Mouse (Mus musculus): Measurements from ENCODE around the gene Adora2a.
"Not testable (repeated sequence)": the region's sequence is repeated elsewhere in the genome, so short reads cannot be mapped to it uniquely, and the experiment has no call there.

Adora2a gene

DNA sequence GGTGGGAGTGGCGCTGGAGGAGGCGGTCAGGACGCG, at the start of gene Adora2a:
Gene Adora2a, plus strand, starts transcription at position 6 of the 36 bp plus-strand sequence.
- no peak for DNase-seq (ENCODE audit: low spot score)

DNA sequence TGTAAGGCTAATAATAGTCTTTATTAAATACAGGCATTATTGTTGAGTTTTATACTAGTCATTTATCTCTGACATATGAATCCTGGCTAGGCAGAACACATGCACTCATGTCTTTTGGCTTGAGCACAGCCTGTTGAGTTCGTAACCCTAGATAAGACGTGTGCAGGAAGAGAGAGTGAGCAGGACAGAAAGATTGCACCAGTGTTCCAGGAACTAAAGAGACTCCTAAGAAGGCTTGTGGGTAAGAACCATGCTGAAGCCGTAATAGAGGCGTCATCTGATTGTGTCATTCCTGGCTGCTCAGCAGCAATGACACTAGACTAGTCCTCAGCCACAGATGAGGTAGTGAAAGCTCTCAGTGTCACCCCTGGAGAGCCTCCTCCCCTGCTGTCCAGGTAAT, 43.7 kb upstream of the Adora2a start:
- no peak for DNase-seq (ENCODE audit: low spot score)

DNA sequence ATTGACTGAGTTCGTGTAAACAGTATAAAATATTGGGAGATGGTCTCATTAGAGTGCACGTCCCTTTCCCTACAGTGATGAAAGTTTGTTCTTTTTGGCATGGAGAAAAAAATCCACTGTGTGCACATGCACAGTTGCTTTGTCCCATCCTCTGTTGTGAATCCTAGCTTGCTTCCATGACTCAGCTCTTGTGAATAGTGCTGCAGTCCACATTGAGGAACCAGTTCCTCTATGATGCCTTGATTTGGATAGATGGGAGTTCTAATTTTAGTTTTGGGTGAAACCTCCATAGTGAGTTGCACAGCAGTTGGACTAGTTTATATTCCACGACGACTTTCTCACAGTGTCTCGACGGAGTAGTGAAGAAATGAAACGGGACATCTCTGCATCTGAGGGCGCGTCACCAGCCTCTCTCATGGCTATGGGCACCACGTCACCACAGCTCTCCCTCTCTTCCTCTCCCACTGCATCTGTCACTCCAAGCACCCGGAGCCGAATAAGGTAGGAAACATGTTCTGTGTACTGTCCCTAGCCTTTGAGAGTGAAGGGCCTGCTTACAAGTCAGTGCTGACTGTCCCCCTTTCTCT, 40.2 kb upstream of the Adora2a start:
- no peak for DNase-seq (ENCODE audit: low spot score)

DNA sequence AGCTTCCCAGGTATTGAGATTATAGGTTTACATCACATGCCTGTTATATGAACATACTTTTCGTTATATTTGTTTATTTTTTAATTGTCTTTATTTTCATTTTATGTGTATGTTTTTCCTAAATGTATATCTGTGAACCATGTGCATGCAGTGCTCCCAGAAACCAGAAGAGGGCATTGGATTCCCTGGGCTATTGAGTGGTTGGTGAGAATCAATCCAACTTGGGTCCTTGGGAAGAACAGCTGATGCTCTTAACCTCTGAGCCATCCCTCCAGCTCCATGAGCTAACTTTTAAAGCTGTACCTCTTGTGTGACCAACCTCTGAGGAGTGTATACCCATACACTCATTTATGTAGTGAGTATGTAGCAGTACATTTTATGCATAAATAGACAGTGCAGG, 39.2 kb upstream of the Adora2a start:
- DNase-seq (ENCODE audit: low spot score): no peak

DNA sequence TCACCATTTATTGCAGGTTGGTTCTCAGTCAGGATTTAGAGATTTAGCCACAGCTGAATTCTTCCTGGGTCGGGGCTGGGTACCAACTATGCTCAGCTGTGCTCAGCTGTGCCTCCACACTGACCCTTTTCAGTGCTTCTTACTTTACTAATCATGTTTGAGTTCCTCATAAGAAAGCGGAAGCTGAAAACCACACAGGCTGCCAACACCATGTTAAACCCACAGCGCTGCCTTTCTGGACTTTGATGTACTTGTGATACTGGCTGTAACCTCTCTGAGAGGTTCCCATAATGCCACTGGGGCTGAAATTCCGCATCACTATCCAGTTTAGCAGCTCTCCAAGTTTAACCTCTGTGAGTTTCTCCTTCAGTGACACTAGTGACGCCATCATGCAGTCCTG, 34.0 kb upstream of the Adora2a start:
- DNase-seq (ENCODE audit: low spot score): no peak

DNA sequence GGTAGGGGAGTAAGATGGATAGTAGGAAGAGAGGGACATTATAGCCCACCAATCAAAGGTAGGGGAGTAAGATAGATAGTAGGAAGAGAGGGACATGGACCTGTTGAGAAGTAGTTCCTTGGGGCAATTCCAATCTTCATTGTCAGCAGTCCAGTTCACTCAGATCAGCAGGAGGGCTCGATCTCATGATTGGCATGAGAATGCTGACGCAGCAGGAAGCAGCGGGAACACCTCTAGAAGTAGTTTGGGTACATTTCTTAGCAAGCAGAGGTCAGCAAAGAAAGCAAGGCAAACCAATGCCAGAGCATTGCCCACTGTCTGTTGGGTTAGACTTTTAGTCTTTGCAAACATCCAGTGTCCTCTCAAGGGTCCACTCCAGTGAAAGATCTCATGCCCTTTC, 32.9 kb upstream of the Adora2a start:
- no peak for DNase-seq (ENCODE audit: low spot score)

DNA sequence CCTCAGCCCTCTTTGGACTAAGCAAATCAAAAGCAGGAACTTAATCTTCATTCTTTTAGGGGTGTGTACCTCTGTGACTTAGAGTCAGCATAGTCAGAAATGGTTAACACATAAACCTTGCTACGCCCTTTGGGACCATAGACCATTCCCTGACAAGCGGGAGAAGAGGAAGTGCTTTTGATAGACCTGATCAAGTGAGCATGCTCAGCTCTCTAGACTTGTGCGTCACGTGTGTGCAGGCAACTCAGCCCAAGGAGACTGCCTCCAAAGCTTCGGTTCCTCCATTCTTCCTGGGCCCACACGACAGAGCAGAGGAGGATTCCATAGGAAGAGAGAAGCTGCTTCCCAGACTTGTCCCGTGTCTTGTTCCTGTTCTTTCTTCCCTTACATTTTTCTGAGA, 28.1 kb upstream of the Adora2a start:
- DNase-seq (ENCODE audit: low spot score): no peak

DNA sequence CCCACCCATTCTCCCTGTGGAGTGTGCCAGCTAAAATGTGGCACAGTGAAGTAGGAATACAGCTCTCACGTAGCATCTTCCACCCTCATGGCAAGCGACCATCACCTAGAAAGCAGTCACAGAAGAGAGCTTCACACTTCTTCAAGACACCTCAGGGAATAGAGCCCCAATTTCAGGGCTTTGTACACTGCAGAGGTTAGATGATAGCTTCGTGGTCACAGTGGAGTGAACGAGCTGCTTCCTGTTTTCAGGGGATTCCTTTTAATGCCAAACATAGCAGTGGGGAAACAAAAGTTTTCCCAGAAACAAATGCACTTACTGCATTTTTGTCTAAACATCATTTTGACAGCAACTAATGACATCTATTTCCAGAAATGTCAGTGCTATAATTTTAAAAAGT, 27.3 kb upstream of the Adora2a start:
- DNase-seq (ENCODE audit: low spot score): no peak

DNA sequence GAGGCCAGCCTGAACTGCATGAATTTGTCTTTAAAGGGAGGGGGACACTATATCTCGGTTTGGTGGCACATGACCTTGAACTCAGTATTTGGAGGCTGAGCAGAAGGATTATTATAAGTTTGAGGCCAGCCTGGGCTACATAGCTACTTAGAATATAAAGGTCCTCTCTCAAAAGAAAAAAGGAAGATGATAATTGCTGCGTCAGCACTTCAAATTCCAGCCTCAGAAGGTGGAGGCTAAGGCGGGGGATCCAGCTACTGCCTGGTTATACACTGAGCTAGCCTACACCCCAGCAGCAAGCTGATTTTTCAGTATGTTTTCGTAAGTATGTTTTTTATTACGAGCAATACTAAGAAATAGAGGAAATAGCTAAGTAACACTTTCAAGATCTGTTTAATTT, 26.0 kb upstream of the Adora2a start:
- no peak for DNase-seq (ENCODE audit: low spot score)

DNA sequence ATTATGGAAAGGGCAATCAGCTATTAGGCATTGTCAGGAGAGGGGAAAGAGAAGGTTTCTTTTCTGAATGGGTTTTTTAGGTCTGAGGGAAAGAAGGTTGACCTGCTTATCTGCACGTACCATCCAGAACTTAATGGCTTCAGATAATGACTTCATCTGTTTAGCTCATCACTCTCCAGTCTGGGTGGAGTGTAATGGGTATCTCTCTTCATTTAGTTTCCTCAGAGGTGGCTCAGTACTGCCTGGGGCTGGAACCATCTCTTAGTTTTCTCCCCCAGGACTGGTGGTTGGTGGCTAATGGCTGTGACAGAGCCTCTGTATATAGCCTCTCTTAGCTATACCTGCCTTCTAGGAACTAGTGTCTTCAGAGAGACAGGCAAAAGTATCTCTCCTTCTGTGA, 25.3 kb upstream of the Adora2a start:
- no peak for DNase-seq (ENCODE audit: low spot score)

DNA sequence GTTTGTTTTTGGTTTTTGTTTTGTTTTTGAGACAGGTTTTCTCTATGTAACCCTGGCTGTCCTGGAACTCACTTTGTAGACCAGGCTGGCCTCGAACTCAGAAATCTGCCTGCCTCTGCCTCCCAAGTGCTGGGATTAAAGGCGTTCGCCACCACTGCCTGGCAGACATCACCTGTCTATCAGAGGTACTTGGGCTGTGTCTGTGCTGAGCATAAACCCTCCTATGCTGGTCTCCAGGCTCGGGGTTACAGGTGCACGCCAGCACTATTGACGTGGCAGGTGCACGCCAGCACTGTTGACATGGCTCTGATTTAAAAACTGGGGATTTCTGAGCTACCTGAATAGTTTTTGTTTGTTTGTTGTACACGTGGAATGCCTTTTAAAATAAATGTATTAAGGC, 24.5 kb upstream of the Adora2a start:
- DNase-seq (ENCODE audit: low spot score): not testable (repeated sequence)

DNA sequence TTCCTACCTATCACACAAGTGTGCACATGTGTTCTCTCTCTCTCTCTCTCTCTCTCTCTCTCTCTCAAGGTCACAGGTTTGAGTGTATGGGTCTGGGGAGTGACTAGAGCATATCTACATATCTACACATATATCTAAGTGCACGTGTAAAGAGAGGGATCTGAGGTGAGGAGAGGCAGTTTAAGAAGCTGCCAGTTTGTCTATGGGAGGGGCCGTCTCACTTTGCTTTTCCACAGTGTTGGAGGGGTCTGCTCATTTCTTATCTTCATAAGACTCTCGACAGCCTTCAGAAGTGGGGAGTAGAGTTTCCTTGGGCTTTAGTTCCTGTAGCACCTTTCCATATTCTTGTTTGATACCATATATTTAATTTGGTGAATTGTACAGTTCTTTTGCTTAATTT, 23.4 kb upstream of the Adora2a start:
- no peak for DNase-seq (ENCODE audit: low spot score)

DNA sequence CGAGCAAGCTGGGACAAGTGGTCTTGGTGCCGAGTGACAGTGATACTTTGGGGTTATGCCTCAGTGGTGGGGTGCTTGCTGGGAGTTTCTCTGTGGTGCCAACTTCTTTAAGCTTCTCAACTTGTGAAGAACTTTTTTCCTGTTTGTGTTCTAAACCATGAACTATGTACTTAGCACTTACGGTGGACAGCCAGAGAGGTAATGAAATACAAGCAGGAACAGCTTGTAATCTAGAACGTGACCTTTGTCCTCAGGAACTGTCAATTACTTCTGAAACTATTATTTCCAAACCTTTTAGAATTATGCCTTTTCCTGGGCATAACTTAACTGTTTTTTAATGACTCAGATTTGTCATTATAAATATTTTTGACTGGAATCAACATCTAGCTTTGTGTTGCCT, 22.3 kb upstream of the Adora2a start:
- no peak for DNase-seq (ENCODE audit: low spot score)

DNA sequence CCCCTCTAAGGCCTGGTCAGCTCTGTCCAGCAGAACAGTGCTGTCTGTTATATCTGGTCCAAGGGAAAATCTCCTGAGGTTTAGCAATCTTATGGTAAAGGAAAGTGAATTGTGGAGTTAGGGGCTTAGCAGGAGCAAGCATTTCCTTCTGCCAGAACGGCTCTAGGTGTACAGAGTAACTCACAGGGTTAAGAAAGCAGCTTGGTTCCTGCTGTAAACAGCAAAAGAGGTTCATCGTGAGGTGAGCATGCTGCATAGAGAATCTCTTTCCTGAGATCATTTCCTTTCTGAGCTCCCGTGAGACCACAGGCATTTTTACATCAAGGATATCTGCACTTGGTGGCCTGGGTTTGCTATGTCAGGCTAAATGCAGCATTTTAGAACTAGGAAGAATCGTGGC, 21.8 kb upstream of the Adora2a start:
- no peak for DNase-seq (ENCODE audit: low spot score)

DNA sequence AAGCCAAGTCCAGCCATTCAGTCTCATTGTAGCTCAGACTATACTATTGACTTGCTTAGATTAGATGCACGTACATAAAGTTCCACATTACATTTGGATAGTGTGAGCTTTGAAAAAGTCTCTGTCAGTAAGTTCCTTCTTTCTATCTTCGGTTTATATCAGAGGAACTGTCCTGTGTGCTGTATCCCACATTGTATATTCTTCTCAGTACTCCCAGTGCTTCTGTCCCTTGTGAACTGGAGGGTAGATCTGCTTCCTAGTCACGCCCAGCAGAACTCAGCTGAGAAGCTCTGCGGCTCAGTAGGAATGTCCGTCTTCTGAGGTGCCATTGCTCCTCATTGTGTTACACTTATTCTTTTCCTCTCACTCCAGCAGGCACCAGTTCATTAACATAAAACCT, 18.1 kb upstream of the Adora2a start:
- DNase-seq (ENCODE audit: low spot score): no peak

DNA sequence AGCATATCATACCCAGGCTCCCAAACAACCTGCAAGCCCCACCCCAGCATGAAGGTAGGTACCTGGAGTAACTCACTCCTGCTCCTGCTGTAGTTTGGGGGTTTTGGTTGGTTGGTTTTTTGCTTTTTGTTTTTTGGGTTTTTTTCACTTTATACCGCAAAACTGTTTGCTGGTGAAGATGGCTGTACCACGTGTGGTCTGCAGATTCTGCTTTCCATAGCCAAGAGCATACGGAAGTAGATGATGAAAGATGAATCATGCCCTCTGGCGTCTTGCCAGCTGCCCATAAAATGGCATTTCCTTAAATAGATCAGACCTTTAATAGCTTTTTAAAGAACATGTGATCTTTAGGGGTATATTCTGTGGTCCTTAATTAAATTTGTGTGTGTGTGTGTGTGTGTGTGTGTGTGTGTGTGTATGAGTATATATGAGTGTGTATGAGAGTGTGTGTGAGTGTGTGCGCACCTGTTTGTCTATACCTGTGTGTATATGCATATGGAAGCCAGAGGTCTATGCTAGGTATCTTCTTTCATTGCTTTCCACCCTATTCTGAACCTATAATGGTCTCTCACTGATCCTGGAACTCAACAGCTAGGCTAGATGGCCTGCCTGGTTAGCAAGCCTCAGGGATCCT, 16.8 kb upstream of the Adora2a start:
- DNase-seq (ENCODE audit: low spot score): no peak

DNA sequence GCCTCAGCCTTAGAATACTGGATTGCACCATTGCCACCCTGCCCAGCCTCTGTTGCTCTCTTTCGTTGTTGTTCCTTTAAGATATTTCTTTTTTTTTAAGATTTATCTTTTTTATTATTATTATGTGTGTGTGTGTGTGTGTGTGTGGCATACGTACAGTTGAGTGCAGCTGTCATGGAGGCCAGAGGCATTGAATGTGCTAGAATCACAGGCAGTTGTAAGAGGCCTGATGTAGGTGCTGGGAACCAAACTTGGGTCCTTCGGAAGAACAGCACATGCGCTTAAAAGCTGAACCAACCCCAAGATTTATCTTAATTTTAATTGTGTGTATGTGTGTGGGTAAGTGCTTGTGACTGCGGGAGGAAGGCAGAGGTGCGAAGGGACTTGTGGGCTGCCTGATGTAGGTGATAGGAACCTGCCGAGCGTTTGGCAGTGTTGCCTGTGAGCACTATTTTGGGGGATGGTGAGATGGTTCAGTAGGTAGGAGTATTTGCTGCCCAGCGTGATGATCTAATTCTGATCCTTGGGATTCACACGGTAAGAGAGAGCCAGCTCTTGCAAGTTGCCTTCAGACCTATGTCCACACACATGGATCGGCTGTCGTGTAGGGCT, 15.4 kb upstream of the Adora2a start:
- no peak for DNase-seq (ENCODE audit: low spot score)

DNA sequence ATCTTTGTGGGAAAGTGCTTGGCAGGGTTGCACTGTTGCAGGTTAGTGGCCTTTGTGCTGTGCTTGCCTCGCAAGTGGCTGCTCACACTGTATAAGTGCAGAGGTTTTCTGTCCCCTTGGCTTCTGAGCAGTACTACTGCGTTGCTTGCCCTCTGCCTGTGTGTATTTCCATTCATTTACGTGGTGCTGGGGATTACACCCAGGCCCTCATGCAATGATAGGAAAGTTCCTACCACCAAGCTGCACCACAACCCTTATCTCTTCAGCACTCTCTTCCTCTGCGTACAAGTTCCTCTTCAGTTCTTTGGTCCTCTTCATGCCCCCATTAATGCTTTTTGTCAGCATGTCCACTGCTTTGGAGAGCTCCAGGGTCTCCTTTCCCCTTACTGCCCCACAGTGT, 14.7 kb upstream of the Adora2a start:
- DNase-seq (ENCODE audit: low spot score): no peak

DNA sequence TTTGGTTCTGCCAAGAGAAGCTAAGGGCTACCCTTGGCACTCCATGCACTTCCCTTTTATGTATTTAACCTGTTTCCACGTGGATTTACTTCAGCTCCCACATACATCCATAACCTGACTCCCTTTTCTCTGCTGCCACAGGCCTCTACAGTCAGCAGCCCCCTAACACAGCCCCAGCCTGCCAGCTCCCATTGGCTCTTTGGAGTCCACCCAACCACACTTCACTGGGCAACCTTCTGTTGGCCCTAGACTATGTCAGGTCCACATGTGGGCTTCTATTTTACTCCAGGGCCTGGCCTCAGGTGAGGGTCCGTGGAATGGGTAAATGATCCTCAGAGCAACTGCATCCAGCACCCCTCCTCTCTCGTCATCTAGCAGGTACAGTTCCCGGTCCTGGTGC, 14.1 kb upstream of the Adora2a start:
- DNase-seq (ENCODE audit: low spot score): no peak

DNA sequence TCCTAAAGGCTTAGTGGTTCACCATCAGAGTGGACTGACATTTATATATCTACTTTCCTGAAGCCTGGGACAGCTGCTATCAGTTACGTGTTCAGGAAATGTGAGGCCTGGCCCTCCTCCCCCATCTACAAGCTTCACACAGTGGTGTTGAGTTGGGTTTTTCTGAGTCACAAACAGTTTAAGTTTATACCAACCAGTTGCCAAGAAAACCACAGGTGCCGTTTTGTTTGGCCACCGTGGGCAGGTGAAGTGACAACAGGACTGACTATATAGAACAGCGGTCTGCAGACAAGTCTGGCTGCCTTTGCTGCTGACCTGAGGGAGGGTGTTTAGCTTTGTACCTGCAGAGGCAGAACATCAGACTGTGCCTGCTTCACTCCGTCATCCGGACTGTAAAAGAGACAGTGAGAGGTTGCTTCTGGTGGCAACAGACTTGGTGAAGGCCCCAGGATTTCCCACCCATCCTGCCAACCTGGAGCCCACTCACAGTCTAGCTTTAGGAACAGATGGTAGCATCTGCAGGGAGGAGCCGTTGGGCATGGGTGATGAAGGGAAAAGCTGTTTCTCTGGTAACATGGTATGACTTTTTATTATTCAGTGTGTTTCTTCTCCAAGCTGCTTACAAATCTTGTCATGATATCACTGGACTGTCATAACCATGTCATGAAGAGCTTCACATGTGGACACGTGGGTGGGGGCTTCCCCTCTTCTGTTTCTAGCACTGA, 13.2 kb upstream of the Adora2a start:
- DNase-seq (ENCODE audit: low spot score): no peak

DNA sequence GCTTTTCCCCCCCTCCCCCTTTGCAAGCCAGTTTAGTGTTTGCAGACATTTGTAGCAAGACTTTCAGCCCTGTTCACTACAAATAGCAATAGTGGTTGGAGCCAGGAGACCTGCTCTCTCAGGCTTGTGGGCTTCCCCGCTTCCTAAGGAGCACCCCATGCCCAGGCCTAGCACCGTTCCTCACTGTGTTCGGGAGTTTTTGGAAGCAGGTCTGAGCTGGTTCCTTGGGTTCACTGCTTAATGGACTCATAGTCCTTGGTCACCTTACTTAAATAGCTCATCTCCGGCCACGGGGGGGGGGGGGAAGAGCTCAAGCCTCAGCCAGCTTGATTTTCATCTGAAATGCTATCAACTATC, 12.7 kb upstream of the Adora2a start:
- DNase-seq (ENCODE audit: low spot score): no peak

DNA sequence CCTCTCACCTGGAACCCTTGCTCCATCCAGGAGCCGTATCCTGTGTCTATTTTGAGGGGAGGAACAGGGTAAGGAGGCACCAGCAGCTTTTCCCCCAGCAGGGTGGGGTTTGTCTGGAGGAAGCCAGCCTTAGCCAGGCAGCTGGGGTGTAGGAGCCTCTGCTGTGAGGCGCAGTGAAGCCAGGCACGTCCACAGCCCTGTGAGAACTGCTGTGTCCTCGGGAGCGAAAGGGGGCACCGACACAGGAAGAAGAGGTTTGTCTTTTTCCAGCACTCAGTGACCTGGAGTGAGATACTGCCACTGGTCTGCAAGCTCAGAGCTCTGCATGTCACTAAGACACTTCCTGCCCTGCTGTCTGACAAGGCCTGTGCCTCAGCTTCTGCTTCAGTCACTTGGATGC, 12.3 kb upstream of the Adora2a start:
- no peak for DNase-seq (ENCODE audit: low spot score)

DNA sequence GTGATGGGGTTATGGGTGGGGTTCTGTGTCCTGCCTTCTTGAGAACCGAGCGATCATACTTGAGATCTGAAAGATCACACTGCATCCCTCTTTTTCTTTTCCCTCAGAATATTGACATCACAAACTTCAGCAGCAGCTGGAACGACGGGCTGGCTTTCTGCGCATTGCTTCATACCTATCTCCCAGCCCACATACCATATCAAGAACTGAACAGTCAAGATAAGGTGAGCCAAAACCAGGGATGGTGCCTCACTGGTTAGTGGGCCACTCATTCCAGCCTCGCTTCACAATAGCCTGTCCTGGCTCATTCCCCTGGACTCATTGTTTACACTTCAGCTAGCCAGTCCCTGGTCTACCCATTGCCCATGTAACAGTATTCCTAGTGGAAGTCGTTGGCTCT, 9.5 kb upstream of the Adora2a start:
- DNase-seq (ENCODE audit: low spot score): no peak

DNA sequence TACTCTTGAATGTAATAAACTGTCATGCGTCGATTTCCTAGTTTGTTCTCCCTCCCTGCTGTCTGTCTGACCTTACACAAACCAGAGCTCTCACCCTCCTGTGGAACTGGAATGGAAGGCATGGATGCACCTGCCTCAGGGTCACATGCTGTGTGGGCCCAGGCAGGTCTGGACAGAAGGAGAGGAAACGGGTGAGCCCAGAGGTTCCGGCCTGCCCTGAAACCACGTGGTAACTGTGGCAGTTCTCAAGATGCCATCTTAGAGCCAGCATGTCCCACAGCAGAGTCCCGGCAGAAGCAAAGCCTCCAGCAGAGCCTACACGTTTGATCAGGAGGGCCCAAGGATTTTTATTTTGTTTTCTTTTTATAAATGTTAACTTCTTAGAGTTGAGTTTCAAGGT, 4.3 kb upstream of the Adora2a start:
- DNase-seq (ENCODE audit: low spot score): no peak
